Mouse (Mus musculus): ENCODE measurements around the gene Rps6kc1.
"Not testable (repeated sequence)": the region's sequence is repeated elsewhere in the genome, so short reads cannot be mapped to it uniquely, and the experiment has no call there.

Gene Rps6kc1

GRCm38 (mm10) chr1:190911415-190912123 lies at the start of gene Rps6kc1:
Rps6kc1 (minus strand) TSS chr1:190911770.
- in situ Hi-C loops (cut with MboI; ENCODE audit: low sequenced_read_pairs): no loop called here

GRCm38 (mm10) chr1:190958821-190959220 lies 47.3 kb upstream of the Rps6kc1 start:
- in situ Hi-C loops (cut with MboI; ENCODE audit: low sequenced_read_pairs): no loop called here

GRCm38 (mm10) chr1:190953009-190953408 lies 41.4 kb upstream of the Rps6kc1 start:
- in situ Hi-C loops (cut with MboI; ENCODE audit: low sequenced_read_pairs): no loop called here

GRCm38 (mm10) chr1:190951014-190951413 lies 39.4 kb upstream of the Rps6kc1 start:
- in situ Hi-C loops (cut with MboI; ENCODE audit: low sequenced_read_pairs): no loop called here

GRCm38 (mm10) chr1:190948846-190949245 lies 37.3 kb upstream of the Rps6kc1 start:
- in situ Hi-C loops (cut with MboI; ENCODE audit: low sequenced_read_pairs): loop anchor here (10.0 kb wide), 1 partner anchor 336 kb away; no protein-coding TSS in a partner anchor

- in situ Hi-C loops (cut with MboI; ENCODE audit: low sequenced_read_pairs): loop anchor here (10.0 kb wide), 1 partner anchor 336 kb away; no protein-coding TSS in a partner anchor
Measured at GRCm38 (mm10) chr1:190948439-190948838, 36.9 kb upstream of the Rps6kc1 start.

GRCm38 (mm10) chr1:190947986-190948385 lies 36.4 kb upstream of the Rps6kc1 start:
- in situ Hi-C loops (cut with MboI; ENCODE audit: low sequenced_read_pairs): loop anchor here (10.0 kb wide), 1 partner anchor 337 kb away; no protein-coding TSS in a partner anchor

GRCm38 (mm10) chr1:190944109-190944760 lies 32.7 kb upstream of the Rps6kc1 start:
- in situ Hi-C loops (cut with MboI; ENCODE audit: low sequenced_read_pairs): loop anchor here (5.0 to 10.0 kb wide), 2 partner anchors 48 to 341 kb away; no protein-coding TSS in a partner anchor

- in situ Hi-C loops (cut with MboI; ENCODE audit: low sequenced_read_pairs): loop anchor here (5.0 to 10.0 kb wide), 2 partner anchors 52 to 345 kb away; no protein-coding TSS in a partner anchor
Measured at GRCm38 (mm10) chr1:190939803-190940202, 28.2 kb upstream of the Rps6kc1 start.

- in situ Hi-C loops (cut with MboI; ENCODE audit: low sequenced_read_pairs): no loop called here
Measured at GRCm38 (mm10) chr1:190930181-190930580, 18.6 kb upstream of the Rps6kc1 start.

- in situ Hi-C loops (cut with MboI; ENCODE audit: low sequenced_read_pairs): no loop called here
Measured at GRCm38 (mm10) chr1:190929010-190929695, 17.6 kb upstream of the Rps6kc1 start.

GRCm38 (mm10) chr1:190928370-190929009 lies 16.9 kb upstream of the Rps6kc1 start:
- in situ Hi-C loops (cut with MboI; ENCODE audit: low sequenced_read_pairs): no loop called here

GRCm38 (mm10) chr1:190927751-190928369 lies 16.3 kb upstream of the Rps6kc1 start:
- in situ Hi-C loops (cut with MboI; ENCODE audit: low sequenced_read_pairs): no loop called here

- in situ Hi-C loops (cut with MboI; ENCODE audit: low sequenced_read_pairs): no loop called here
Measured at GRCm38 (mm10) chr1:190927311-190927710, 15.7 kb upstream of the Rps6kc1 start.

GRCm38 (mm10) chr1:190924812-190925211 lies 13.2 kb upstream of the Rps6kc1 start, which contains the start of gene Angel2:
Angel2 (plus strand) TSS chr1:190925112.
- in situ Hi-C loops (cut with MboI; ENCODE audit: low sequenced_read_pairs): not testable (repeated sequence)

GRCm38 (mm10) chr1:190919725-190920469 lies 8.3 kb upstream of the Rps6kc1 start:
- in situ Hi-C loops (cut with MboI; ENCODE audit: low sequenced_read_pairs): no loop called here

- in situ Hi-C loops (cut with MboI; ENCODE audit: low sequenced_read_pairs): no loop called here
Measured at GRCm38 (mm10) chr1:190918938-190919337, 7.4 kb upstream of the Rps6kc1 start.

- in situ Hi-C loops (cut with MboI; ENCODE audit: low sequenced_read_pairs): no loop called here
Measured at GRCm38 (mm10) chr1:190912623-190913022, 1.1 kb upstream of the Rps6kc1 start.

- in situ Hi-C loops (cut with MboI; ENCODE audit: low sequenced_read_pairs): no loop called here
Measured at GRCm38 (mm10) chr1:190910836-190911235, 734 bp downstream of the Rps6kc1 start.

- in situ Hi-C loops (cut with MboI; ENCODE audit: low sequenced_read_pairs): no loop called here
Measured at GRCm38 (mm10) chr1:190904714-190905113, 6.9 kb downstream of the Rps6kc1 start.
